Mouse (Mus musculus): ENCODE measurements around the gene Cdh5. TPM values are rescaled to one million over a fixed set of nuclear protein-coding genes. Genes with fewer than 3 reads are reported as not detected.

Cdh5 gene
- 67.2 TPM for polyA plus RNA-seq (2014; fragmentation: Illumina TruSeq; extraction: RNeasy Lipid Tissue Mini Kit (QIAGEN cat#74804); ENCODE audit: low read depth, low replicate concordance)

DNA sequence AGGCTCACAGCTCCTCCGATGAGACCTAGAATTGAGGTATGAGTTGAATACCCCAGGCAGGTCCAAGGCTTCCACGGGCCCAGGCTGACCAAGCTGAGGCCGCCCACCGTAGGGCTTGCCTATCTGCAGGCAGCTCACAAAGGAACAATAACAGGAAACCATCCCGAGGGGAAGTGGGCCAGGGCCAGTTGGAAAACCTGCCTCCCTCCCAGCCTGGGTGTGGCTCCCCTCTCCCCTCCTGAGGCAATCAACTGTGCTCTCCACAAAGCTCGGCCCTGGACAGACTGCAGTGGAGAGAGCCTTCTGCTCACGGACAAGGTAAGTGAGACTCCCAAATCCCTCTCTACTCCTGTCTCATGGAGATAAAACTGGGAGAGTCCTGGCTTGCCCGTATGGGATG is at the start of gene Cdh5:
Gene Cdh5 (plus strand): TSS at position 211 of the 400 bp plus-strand sequence.

GRCm38 (mm10) chr8:104170118-104171049 is 69.0 kb downstream of the Cdh5 start, which contains the start of gene Bean1:
Gene Bean1, plus strand, starts transcription at chr8:104170442.

Other genes starting within 250 kb of the Cdh5 start
- 0.37 TPM for gene Bean1, start 68.8 kb downstream of the Cdh5 start, polyA plus RNA-seq (2014; fragmentation: Illumina TruSeq; extraction: RNeasy Lipid Tissue Mini Kit (QIAGEN cat#74804); ENCODE audit: low read depth, low replicate concordance)
- 36.2 TPM for gene Tk2, start 146.9 kb downstream of the Cdh5 start, polyA plus RNA-seq (2014; fragmentation: Illumina TruSeq; extraction: RNeasy Lipid Tissue Mini Kit (QIAGEN cat#74804); ENCODE audit: low read depth, low replicate concordance)
- 27.2 TPM for gene Cklf, start 149.2 kb downstream of the Cdh5 start, polyA plus RNA-seq (2014; fragmentation: Illumina TruSeq; extraction: RNeasy Lipid Tissue Mini Kit (QIAGEN cat#74804); ENCODE audit: low read depth, low replicate concordance)
- 18.3 TPM for gene Cmtm2a, start 191.6 kb downstream of the Cdh5 start, polyA plus RNA-seq (2014; fragmentation: Illumina TruSeq; extraction: RNeasy Lipid Tissue Mini Kit (QIAGEN cat#74804); ENCODE audit: low read depth, low replicate concordance)
- 1.7 TPM for gene Gm45711, start 208.5 kb downstream of the Cdh5 start, polyA plus RNA-seq (2014; fragmentation: Illumina TruSeq; extraction: RNeasy Lipid Tissue Mini Kit (QIAGEN cat#74804); ENCODE audit: low read depth, low replicate concordance)
- gene Cmtm1, start 208.5 kb downstream of the Cdh5 start, polyA plus RNA-seq (2014; fragmentation: Illumina TruSeq; extraction: RNeasy Lipid Tissue Mini Kit (QIAGEN cat#74804); ENCODE audit: low read depth, low replicate concordance), result not detected
- gene Gm11020, start 219.9 kb downstream of the Cdh5 start, polyA plus RNA-seq (2014; fragmentation: Illumina TruSeq; extraction: RNeasy Lipid Tissue Mini Kit (QIAGEN cat#74804); ENCODE audit: low read depth, low replicate concordance), result not detected
- gene Cmtm2b, start 220.6 kb downstream of the Cdh5 start, polyA plus RNA-seq (2014; fragmentation: Illumina TruSeq; extraction: RNeasy Lipid Tissue Mini Kit (QIAGEN cat#74804); ENCODE audit: low read depth, low replicate concordance), result 10.0 TPM
- gene Cmtm3, start 237.8 kb downstream of the Cdh5 start, polyA plus RNA-seq (2014; fragmentation: Illumina TruSeq; extraction: RNeasy Lipid Tissue Mini Kit (QIAGEN cat#74804); ENCODE audit: low read depth, low replicate concordance), result 41.5 TPM